Mouse (Mus musculus) liver, embryonic 13.5 days (tissue): ENCODE data around the gene Gm8246. TPM values are rescaled to one million over a fixed set of nuclear protein-coding genes. Genes with fewer than 3 reads are reported as not detected.
"Not testable (repeated sequence)": the region's sequence is repeated elsewhere in the genome, so short reads cannot be mapped to it uniquely, and the experiment has no call there.

Experiments used
- ATAC-seq: fragments of 200-750 bp; cut with Nextera tagmentation; 2 replicates; pipeline ENCODE4 v1.8.0; 2017; ENCODE audit warnings: low read depth, mild to moderate bottlenecking, moderate number of reproducible peaks, moderate library complexity
- DNase-seq: peaks from one replicate; pipeline ENCODE4 v3.0.0; 2022
- H3K27ac ChIP-seq: fragments of 300-500 bp; sonication (generic); 2 replicates; pipeline ENCODE4 v1.5.1; 2015; ENCODE audit warnings: moderate library complexity, mild to moderate bottlenecking, inconsistent platforms
- H3K27me3 ChIP-seq: fragments of 300-500 bp; sonication (generic); 2 replicates; pipeline ENCODE4 v1.6.1; 2015; ENCODE audit warnings: mild to moderate bottlenecking, inconsistent platforms
- H3K36me3 ChIP-seq: fragments of 300-500 bp; sonication (generic); 2 replicates; pipeline ENCODE4 v1.6.1; 2015; ENCODE audit warnings: mild to moderate bottlenecking, inconsistent platforms
- H3K4me1 ChIP-seq: fragments of 300-500 bp; sonication (generic); replicated peaks from 2 replicates; pipeline ENCODE4 v1.6.1; 2015; ENCODE audit warnings: inconsistent platforms
- H3K4me2 ChIP-seq: fragments of 300-500 bp; sonication (generic); 2 replicates; pipeline ENCODE4 v1.6.1; 2015; ENCODE audit warnings: inconsistent platforms, mild to moderate bottlenecking, moderate library complexity
- H3K4me3 ChIP-seq: fragments of 300-500 bp; sonication (generic); replicated peaks from 2 replicates; pipeline ENCODE4 v1.5.1; 2015; ENCODE audit warnings: mild to moderate bottlenecking, inconsistent platforms
- H3K9ac ChIP-seq: fragments of 300-500 bp; sonication (generic); 2 replicates; pipeline ENCODE4 v1.6.1; 2015; ENCODE audit warnings: mild to moderate bottlenecking, inconsistent platforms
- H3K9me3 ChIP-seq: fragments of 300-500 bp; sonication (generic); replicated peaks from 2 replicates; pipeline ENCODE4 v1.6.1; 2016; ENCODE audit warnings: inconsistent platforms
- WGBS: fragments of 180-500 bp; shearing (Covaris S2); methylation state at CpG from one replicate; pipeline ENCODE4 v1.1.7; 2015; ENCODE audit not compliant: insufficient replicate concordance; 5-methylcytosine and 5-hydroxymethylcytosine counted together
- polyA plus RNA-seq: library from polyadenylated mRNA; unstranded; fragments of >200 nt; fragmentation: Nextera tagmentation; extraction: Ambion mirVana; gene quantifications from 2 replicates; pipeline ENCODE4 v1.2.1, GENCODE M21; 2015

The Gm8246 gene
- polyA plus RNA-seq, result not detected in 2 replicates

DNA sequence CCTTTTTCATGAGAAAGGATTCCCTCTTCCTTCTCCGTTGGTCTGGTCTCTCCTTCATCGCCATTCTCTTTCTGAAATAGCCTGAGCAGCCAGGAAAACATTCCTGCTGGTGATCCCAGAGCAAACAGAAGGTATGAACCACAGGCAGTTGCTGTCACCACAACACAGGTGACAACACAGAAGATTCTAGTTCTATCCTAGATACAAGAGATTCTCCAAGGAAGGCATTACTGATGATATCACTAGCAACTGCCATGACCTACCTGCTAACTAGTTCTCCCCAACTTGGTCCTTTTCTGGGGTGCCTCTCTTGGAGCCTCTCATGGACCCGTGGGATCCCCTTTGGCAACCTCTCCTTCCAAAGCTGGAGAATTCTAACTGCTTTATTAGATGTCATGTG is at the start of gene Gm8246:
Gm8246 (minus strand) TSS at position 101 of the 400 bp plus-strand sequence.
- no CpG with 5 or more reads among the region's 3 CpGs for WGBS
- not testable (repeated sequence) for H3K9ac ChIP-seq, H3K9me3 ChIP-seq, ATAC-seq, H3K4me2 ChIP-seq, H3K4me3 ChIP-seq, H3K27me3 ChIP-seq, H3K27ac ChIP-seq, H3K4me1 ChIP-seq, H3K36me3 ChIP-seq, DNase-seq

DNA sequence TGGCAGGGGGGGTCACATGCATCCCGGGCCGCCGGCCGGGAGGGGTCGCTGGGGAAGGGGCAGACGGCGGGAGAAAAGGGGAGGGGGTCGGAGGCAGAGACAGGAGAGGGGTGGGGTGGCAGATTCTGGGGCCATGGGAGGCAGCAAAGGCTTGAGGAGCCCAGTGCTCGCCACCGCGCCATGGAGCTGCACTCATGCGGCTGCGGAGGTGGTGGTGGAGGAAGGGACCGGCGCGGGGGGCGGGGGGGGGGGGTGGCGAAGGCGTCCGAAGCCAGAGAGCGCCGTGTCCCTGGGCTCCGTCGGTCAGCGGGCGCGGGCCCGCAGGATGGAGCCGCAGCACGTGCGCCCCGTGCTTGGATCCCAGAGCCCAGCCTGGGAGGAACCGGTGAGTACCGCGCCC is 23.7 kb upstream of the Gm8246 start, which contains the start of gene Gm3488:
Gm3488 (plus strand) TSS at position 301 of the 400 bp plus-strand sequence.
- H3K9ac ChIP-seq, ATAC-seq, H3K36me3 ChIP-seq, H3K27ac ChIP-seq, H3K9me3 ChIP-seq, H3K4me2 ChIP-seq, DNase-seq, H3K27me3 ChIP-seq, H3K4me1 ChIP-seq, H3K4me3 ChIP-seq: not testable (repeated sequence)
- no CpG with 5 or more reads among the region's 35 CpGs for WGBS

DNA sequence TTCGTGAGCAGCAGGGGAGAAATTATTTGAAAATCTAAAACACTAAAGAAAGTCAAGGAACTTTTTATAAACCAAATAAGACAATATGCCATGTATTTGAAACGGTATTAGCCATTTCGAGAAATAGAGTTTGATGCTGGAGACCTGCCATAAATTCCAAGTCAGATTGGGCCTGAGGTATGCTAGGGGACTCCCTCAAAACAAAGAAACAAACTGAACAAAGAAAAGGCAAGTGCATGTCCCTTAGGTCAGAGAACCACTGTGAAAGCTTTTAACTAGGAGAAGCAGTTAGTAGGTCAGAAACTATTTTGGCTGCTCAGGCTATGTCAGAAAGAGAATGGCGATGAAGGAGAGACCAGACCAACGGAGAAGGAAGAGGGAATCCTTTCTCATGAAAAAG is 6.3 kb upstream of the Gm8246 start, which contains the start of gene Gm3187:
Gm3187 (plus strand) TSS at position 301 of the 400 bp plus-strand sequence.
- not testable (repeated sequence) for H3K4me2 ChIP-seq, H3K27me3 ChIP-seq, ATAC-seq, H3K4me3 ChIP-seq, H3K36me3 ChIP-seq, DNase-seq, H3K4me1 ChIP-seq, H3K27ac ChIP-seq, H3K9ac ChIP-seq, H3K9me3 ChIP-seq
- WGBS, result 47% methylated on average over 4 of the region's 5 CpGs

- WGBS, result no CpG with 5 or more reads among the region's 19 CpGs
- not testable (repeated sequence) for H3K4me2 ChIP-seq, H3K27ac ChIP-seq
These were observed 17.2 kb downstream of the Gm8246 start for GRCm38 (mm10) chr14:5460469-5460868.

DNA sequence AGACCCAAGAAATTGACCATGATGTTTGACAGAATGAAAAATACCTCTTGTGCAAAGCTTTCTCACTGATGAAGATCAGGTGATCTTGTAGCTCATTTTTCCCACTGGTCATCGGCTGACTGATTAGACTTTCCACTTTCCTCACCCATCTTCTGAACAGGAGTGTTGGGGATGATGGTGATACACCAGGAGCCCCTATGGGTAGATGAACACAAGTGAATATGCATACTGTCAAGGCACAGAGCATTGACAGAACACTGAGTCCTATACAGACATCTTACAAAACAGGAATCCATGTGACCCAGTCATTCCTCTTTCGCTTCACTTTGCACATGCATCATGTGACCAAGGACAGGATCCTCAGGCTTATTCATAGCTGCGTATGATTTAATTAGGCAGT is 22.3 kb downstream of the Gm8246 start, which contains the start of gene Gm3194:
Gm3194 (minus strand) TSS at position 101 of the 400 bp plus-strand sequence.
- H3K27me3 ChIP-seq, H3K27ac ChIP-seq, DNase-seq, H3K9ac ChIP-seq, ATAC-seq, H3K9me3 ChIP-seq, H3K4me3 ChIP-seq, H3K4me1 ChIP-seq, H3K36me3 ChIP-seq, H3K4me2 ChIP-seq: not testable (repeated sequence)
- no CpG with 5 or more reads among the region's 3 CpGs for WGBS

More at GRCm38 (mm10) chr14:5460469-5460868, 17.2 kb downstream of the Gm8246 start:
- H3K9ac ChIP-seq, DNase-seq, H3K4me1 ChIP-seq, H3K9me3 ChIP-seq, H3K27me3 ChIP-seq, H3K4me3 ChIP-seq, H3K36me3 ChIP-seq, ATAC-seq: not testable (repeated sequence)

Other genes with a start within 250 kb of the Gm8246 start
- not detected in 2 replicates for gene Gm3526, start 217.2 kb downstream of the Gm8246 start, polyA plus RNA-seq
- not detected in 2 replicates for gene Gm3542, start 142.9 kb downstream of the Gm8246 start, polyA plus RNA-seq
- not detected in 2 replicates for gene Gm3500, start 88.8 kb downstream of the Gm8246 start, polyA plus RNA-seq
- gene Gm3194, start 22.4 kb downstream of the Gm8246 start, polyA plus RNA-seq, result not detected in 2 replicates
- not detected in 2 replicates for gene Gm3187, start 6.4 kb upstream of the Gm8246 start, polyA plus RNA-seq
- 0.06 TPM in 1 of 2 replicates, not detected in the other for gene Gm3488, start 23.8 kb upstream of the Gm8246 start, polyA plus RNA-seq
- gene Gm3532, start 60.7 kb upstream of the Gm8246 start, polyA plus RNA-seq, result not detected in 2 replicates
- gene Gm8265, start 155.2 kb upstream of the Gm8246 start, polyA plus RNA-seq, result not detected in 2 replicates
- not detected in 2 replicates for gene Gm9603, start 209.6 kb upstream of the Gm8246 start, polyA plus RNA-seq